ENCODE assay signal across 9 mouse cellular contexts in the genomic region with DNA sequence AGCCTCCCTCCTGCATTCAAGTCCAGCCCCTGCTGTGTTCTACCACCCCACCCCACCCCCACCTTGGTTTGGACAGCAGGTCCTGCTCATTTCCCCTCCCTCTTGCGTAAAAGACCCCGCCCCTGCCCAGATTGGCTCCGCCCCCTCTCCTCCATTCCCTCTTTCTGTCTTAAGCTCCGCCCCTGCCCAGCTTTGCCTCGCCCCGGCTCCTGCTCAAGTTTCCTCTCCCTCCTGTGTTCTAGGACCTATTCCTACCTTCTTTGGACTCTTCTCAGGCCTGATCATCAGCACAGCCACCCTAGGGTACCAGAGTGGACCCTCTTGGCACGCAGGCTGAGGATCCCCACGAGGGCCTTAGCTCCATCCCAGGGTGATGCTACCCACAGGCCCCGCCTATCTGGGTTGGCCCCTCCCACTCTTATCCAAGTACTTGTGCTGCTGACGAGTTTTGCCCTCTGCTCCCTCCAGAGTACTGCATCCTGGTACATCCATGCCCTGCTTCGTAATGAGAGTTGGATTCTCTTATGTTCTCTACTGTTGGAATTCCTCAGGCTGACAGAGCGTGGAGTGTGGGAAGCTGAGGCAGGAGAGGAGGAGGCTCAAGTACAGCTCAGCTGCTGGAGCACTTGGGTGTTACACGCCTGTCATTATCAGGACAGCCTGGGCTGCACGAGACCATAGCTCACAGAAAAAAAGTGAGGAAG. TPM values are rescaled to one million over a fixed set of nuclear protein-coding genes. Genes with fewer than 3 reads are reported as not detected.
A peak's percentile ranks its signal among the peaks of the same experiment; 100 is the strongest.
DNase-seq lines count a peak whose midpoint lies in the region; ATAC-seq and TF ChIP-seq lines count a peak whose summit lies in the region.
"Had no signal": no experiment of that assay in that cellular context is flagged by ENCODE, and none has a peak within 500 bp of the region (broad histone marks: within the 10 kb centered on the region; RNA-seq: fewer than 3 reads in every experiment).

No protein-coding gene starts in this region.

- H3K4me2 ChIP-seq in neural tube, embryonic 15.5 days = no peak overlapping the region
- peak overlapping the region; percentile 45; the same call in 1 of the 2 replicates for H3K4me2 ChIP-seq in intestine, postnatal 0 days (replicated peaks; ENCODE audit: low read depth)
- peak overlapping the region; percentile 40 for H3K4me2 ChIP-seq in lung, embryonic 14.5 days

- peaks cover 68% of the 10 kb centered on the region for H3K4me1 ChIP-seq in neural tube, embryonic 15.5 days
- H3K4me1 ChIP-seq in intestine, postnatal 0 days (replicated peaks; ENCODE audit: control insufficient read depth, insufficient read depth, low read length) = peaks cover 7% of the 10 kb centered on the region; the same call in 1 of the 2 replicates
- H3K4me1 ChIP-seq in lung, embryonic 14.5 days (ENCODE audit: insufficient read depth) = peaks cover 17% of the 10 kb centered on the region

- H3K9ac ChIP-seq in neural tube, embryonic 15.5 days (replicated peaks) = no peak overlapping the region
- no peak overlapping the region for H3K9ac ChIP-seq in intestine, postnatal 0 days (ENCODE audit: low read depth, low read length)
- H3K9ac ChIP-seq in lung, embryonic 14.5 days = no peak overlapping the region

- H3K9me3 ChIP-seq in neural tube, embryonic 15.5 days (replicated peaks) = no peaks in the 10 kb centered on the region
- H3K9me3 ChIP-seq in intestine, postnatal 0 days (ENCODE audit: control insufficient read depth) = no peaks in the 10 kb centered on the region
- no peaks in the 10 kb centered on the region for H3K9me3 ChIP-seq in lung, embryonic 14.5 days (ENCODE audit: low read depth, low read length)

- H3K27me3 ChIP-seq in neural tube, embryonic 15.5 days (replicated peaks) = no peaks in the 10 kb centered on the region
- no peaks in the 10 kb centered on the region for H3K27me3 ChIP-seq in intestine, postnatal 0 days (replicated peaks; ENCODE audit: control insufficient read depth, insufficient read depth, low read length)
- H3K27me3 ChIP-seq in lung, embryonic 14.5 days (ENCODE audit: insufficient read depth, low read length) = no peaks in the 10 kb centered on the region
- H3K27me3 ChIP-seq: Patski had no signal

- H3K36me3 ChIP-seq in neural tube, embryonic 15.5 days = peaks cover 25% of the 10 kb centered on the region
- H3K36me3 ChIP-seq in intestine, postnatal 0 days (ENCODE audit: control insufficient read depth, insufficient read depth) = peaks cover 31% of the 10 kb centered on the region
- H3K36me3 ChIP-seq in lung, embryonic 14.5 days (ENCODE audit: insufficient read depth) = peaks cover 42% of the 10 kb centered on the region

- WGBS in neural tube, embryonic 15.5 days = 13% methylated on average over 14 of the region's 14 CpGs
- WGBS in intestine, postnatal 0 days = 15% methylated on average over 14 of the region's 14 CpGs
- WGBS in lung, embryonic 14.5 days = 12% methylated on average over 14 of the region's 14 CpGs

- peak; percentile 62 for DNase-seq in adrenal gland, postnatal 10 days
- no peak for DNase-seq in adrenal gland, adult 8-10 months
- peak; percentile 53 for DNase-seq in neural tube, embryonic 10.5 days (ENCODE audit: extremely low spot score, low spot score)
- DNase-seq in lung, embryonic 14.5 days = peak; percentile 51
- DNase-seq in thymus, postnatal 14 days = peak; percentile 38
- DNase-seq in left cerebral cortex, adult 9 months (ENCODE audit: low spot score in 2 of 2) = no peak

- no peak overlapping the region for H3K27ac ChIP-seq in neural tube, embryonic 15.5 days (replicated peaks)
- peak overlapping the region; percentile 66 for H3K27ac ChIP-seq in intestine, postnatal 0 days (ENCODE audit: low read depth, low read length)
- no peak overlapping the region for H3K27ac ChIP-seq in lung, embryonic 14.5 days (ENCODE audit: low read depth)

- no peak overlapping the region for H3K4me3 ChIP-seq in neural tube, embryonic 15.5 days (replicated peaks)
- H3K4me3 ChIP-seq in intestine, postnatal 0 days (ENCODE audit: low read depth, low read length) = no peak overlapping the region
- no peak overlapping the region for H3K4me3 ChIP-seq in lung, embryonic 14.5 days (ENCODE audit: low read depth, low read length)

- no peak for ATAC-seq in neural tube, embryonic 15.5 days (ENCODE audit: low FRiP score)
- ATAC-seq in intestine, postnatal 0 days = peak; percentile 26
- ATAC-seq in lung, embryonic 14.5 days (ENCODE audit: insufficient read depth) = no peak
- ATAC-seq: Patski had no signal

- TF ChIP-seq CTCF in intestine, postnatal 0 days (IDR thresholded peaks at IDR 0.05; ENCODE audit: low read depth) = no peak
- no peak for TF ChIP-seq CTCF in lung, embryonic 14.5 days (IDR thresholded peaks at IDR 0.05; ENCODE audit: low read depth)

RNA-seq across cellular contexts. Expression of gene Rpl36, which starts 1.2 kb away (rescaled TPM):
- 1,000 to 10,000 TPM; 1,095 to 1,101 TPM for total RNA-seq in adrenal gland, postnatal 10 days (2021)
- 100 to 1,000 TPM; 674 to 792 (median 703) TPM for total RNA-seq in adrenal gland, adult 8-10 months (2022)
- 1,028 and 1,172 TPM in 2 replicates for polyA plus RNA-seq in neural tube, embryonic 15.5 days (2015; fragmentation: Nextera tagmentation; extraction: Ambion mirVana)
- polyA plus RNA-seq in intestine, postnatal 0 days (2015; fragmentation: Nextera tagmentation; extraction: Ambion mirVana) = 1,422 and 1,459 TPM in 2 replicates
- 2,014 and 2,172 TPM in 2 replicates for polyA plus RNA-seq in lung, embryonic 14.5 days (2014; fragmentation: Nextera tagmentation; extraction: Ambion mirVana)

RNA-seq across cellular contexts. Expression of gene 2410015M20Rik, which starts 2.4 kb away (rescaled TPM):
- total RNA-seq in adrenal gland, postnatal 10 days (2021) = 100 to 1,000 TPM; 468 to 485 TPM
- total RNA-seq in adrenal gland, adult 8-10 months (2022) = 100 to 1,000 TPM; 245 to 323 (median 277) TPM
- 205 and 212 TPM in 2 replicates for polyA plus RNA-seq in neural tube, embryonic 15.5 days (2015; fragmentation: Nextera tagmentation; extraction: Ambion mirVana)
- polyA plus RNA-seq in intestine, postnatal 0 days (2015; fragmentation: Nextera tagmentation; extraction: Ambion mirVana) = 358 and 361 TPM in 2 replicates
- polyA plus RNA-seq in lung, embryonic 14.5 days (2014; fragmentation: Nextera tagmentation; extraction: Ambion mirVana) = 198 and 201 TPM in 2 replicates

RNA-seq across cellular contexts. Expression of gene Lonp1, which starts 14.7 kb away (rescaled TPM):
- total RNA-seq in adrenal gland, postnatal 10 days (2021) = 100 to 1,000 TPM; 229 to 256 TPM
- total RNA-seq in adrenal gland, adult 8-10 months (2022) = 100 to 1,000 TPM; 574 to 853 (median 690) TPM
- 43.3 and 47.2 TPM in 2 replicates for polyA plus RNA-seq in neural tube, embryonic 15.5 days (2015; fragmentation: Nextera tagmentation; extraction: Ambion mirVana)
- polyA plus RNA-seq in intestine, postnatal 0 days (2015; fragmentation: Nextera tagmentation; extraction: Ambion mirVana) = 23.2 and 25.5 TPM in 2 replicates
- polyA plus RNA-seq in lung, embryonic 14.5 days (2014; fragmentation: Nextera tagmentation; extraction: Ambion mirVana) = 55.1 and 63.1 TPM in 2 replicates

RNA-seq across cellular contexts. Expression of gene Catsperd, which starts 15.9 kb away (rescaled TPM):
- total RNA-seq in adrenal gland, postnatal 10 days (2021) = 1 to 10 TPM in 1 of 2 experiments, under 1 TPM in 1; 0.66 to 1.1 TPM
- total RNA-seq in adrenal gland, adult 8-10 months (2022) = 1 to 10 TPM; 3.2 to 4.5 (median 3.4) TPM
- polyA plus RNA-seq in neural tube, embryonic 15.5 days (2015; fragmentation: Nextera tagmentation; extraction: Ambion mirVana) = 1.4 and 1.6 TPM in 2 replicates
- 0.65 and 0.68 TPM in 2 replicates for polyA plus RNA-seq in intestine, postnatal 0 days (2015; fragmentation: Nextera tagmentation; extraction: Ambion mirVana)
- polyA plus RNA-seq in lung, embryonic 14.5 days (2014; fragmentation: Nextera tagmentation; extraction: Ambion mirVana) = 0.57 and 0.76 TPM in 2 replicates

RNA-seq across cellular contexts. Expression of gene Safb, which starts 27.4 kb away (rescaled TPM):
- 100 to 1,000 TPM in 1 of 2 experiments, 10 to 100 TPM in 1; 92.1 to 113 TPM for total RNA-seq in adrenal gland, postnatal 10 days (2021)
- total RNA-seq in adrenal gland, adult 8-10 months (2022) = 100 to 1,000 TPM in 3 of 4 experiments, 10 to 100 TPM in 1; 87.8 to 184 (median 132) TPM
- 95.9 and 103 TPM in 2 replicates for polyA plus RNA-seq in neural tube, embryonic 15.5 days (2015; fragmentation: Nextera tagmentation; extraction: Ambion mirVana)
- 40.0 and 44.9 TPM in 2 replicates for polyA plus RNA-seq in intestine, postnatal 0 days (2015; fragmentation: Nextera tagmentation; extraction: Ambion mirVana)
- 83.1 and 87.9 TPM in 2 replicates for polyA plus RNA-seq in lung, embryonic 14.5 days (2014; fragmentation: Nextera tagmentation; extraction: Ambion mirVana)

Comparison
In these comparisons a context has a peak if more than half of its experiments do, and no peak if none do; other contexts are left out.
1. DNase-seq: peak in adrenal gland, postnatal 10 days (single experiment), neural tube, embryonic 10.5 days (single experiment), lung, embryonic 14.5 days (single experiment) and thymus, postnatal 14 days (single experiment); none in adrenal gland, adult 8-10 months (single experiment) and left cerebral cortex, adult 9 months (0 of 2).